Mouse (Mus musculus): ENCODE data around the gene Plac9a. TPM values are rescaled to one million over a fixed set of nuclear protein-coding genes. Genes with fewer than 3 reads are reported as not detected.
"Not testable (repeated sequence)": the region's sequence is repeated elsewhere in the genome, so short reads cannot be mapped to it uniquely, and the experiment has no call there.

The Plac9a gene
- polyA plus RNA-seq, 1 experiment from 2014 or later = not detected

- ATAC-seq = no peak
- 92% methylated on average over 16 of the region's 16 CpGs for WGBS
Measured at GRCm38 (mm10) chr14:25853717-25854452, 49.0 kb downstream of the Plac9a start.

GRCm38 (mm10) chr14:25853295-25853694 is 49.6 kb downstream of the Plac9a start:
- Histone ChIP-seq H3K9ac (ENCODE audit: low read depth, low read length) (no peak overlapping the region), H3K4me3 (ENCODE audit: low read depth, low read length) (no peak overlapping the region), H3K4me2 (ENCODE audit: low read length) (no peak overlapping the region), H3K27ac (ENCODE audit: low read length) (no peak overlapping the region), H3K4me1 (ENCODE audit: control insufficient read depth, insufficient read depth, low read length) (no peaks in the 10 kb centered on the region), H3K36me3 (ENCODE audit: control insufficient read depth, insufficient read depth, low read length) (no peaks in the 10 kb centered on the region), H3K9me3 (replicated peaks; ENCODE audit: control insufficient read depth, low read length, poor library complexity, severe bottlenecking) (no peaks in the 10 kb centered on the region), H3K27me3 (ENCODE audit: control insufficient read depth, insufficient read depth, low read depth, low read length) (no peaks in the 10 kb centered on the region)
- WGBS = 80% methylated on average over 6 of the region's 6 CpGs
- ATAC-seq = no peak

More at GRCm38 (mm10) chr14:25853717-25854452, 49.0 kb downstream of the Plac9a start:
- H3K4me3 ChIP-seq (ENCODE audit: low read depth, low read length) = no peak overlapping the region
- no peak overlapping the region for H3K9ac ChIP-seq (ENCODE audit: low read depth, low read length)
- no peaks in the 10 kb centered on the region for H3K4me1 ChIP-seq (ENCODE audit: control insufficient read depth, insufficient read depth, low read length)
- H3K27ac ChIP-seq (ENCODE audit: low read length) = no peak overlapping the region
- H3K27me3 ChIP-seq (ENCODE audit: control insufficient read depth, insufficient read depth, low read depth, low read length) = no peaks in the 10 kb centered on the region
- H3K36me3 ChIP-seq (ENCODE audit: control insufficient read depth, insufficient read depth, low read length) = no peaks in the 10 kb centered on the region
- no peak overlapping the region for H3K4me2 ChIP-seq (ENCODE audit: low read length)
- no peaks in the 10 kb centered on the region for H3K9me3 ChIP-seq (replicated peaks; ENCODE audit: control insufficient read depth, low read length, poor library complexity, severe bottlenecking)

GRCm38 (mm10) chr14:25852121-25852561 is 50.8 kb downstream of the Plac9a start:
- Histone ChIP-seq H3K4me3 (ENCODE audit: low read depth, low read length) (no peak overlapping the region), H3K36me3 (ENCODE audit: control insufficient read depth, insufficient read depth, low read length) (no peaks in the 10 kb centered on the region), H3K4me1 (ENCODE audit: control insufficient read depth, insufficient read depth, low read length) (no peaks in the 10 kb centered on the region), H3K9me3 (replicated peaks; ENCODE audit: control insufficient read depth, low read length, poor library complexity, severe bottlenecking) (no peaks in the 10 kb centered on the region), H3K4me2 (ENCODE audit: low read length) (no peak overlapping the region), H3K27me3 (ENCODE audit: control insufficient read depth, insufficient read depth, low read depth, low read length) (no peaks in the 10 kb centered on the region), H3K9ac (ENCODE audit: low read depth, low read length) (no peak overlapping the region), H3K27ac (ENCODE audit: low read length) (no peak overlapping the region)
- 89% methylated on average over 11 of the region's 11 CpGs for WGBS
- ATAC-seq = no peak

- Histone ChIP-seq H3K4me2 (ENCODE audit: low read length) (no peak overlapping the region), H3K27ac (ENCODE audit: low read length) (no peak overlapping the region), H3K9me3 (replicated peaks; ENCODE audit: control insufficient read depth, low read length, poor library complexity, severe bottlenecking) (no peaks in the 10 kb centered on the region), H3K4me3 (ENCODE audit: low read depth, low read length) (no peak overlapping the region), H3K27me3 (ENCODE audit: control insufficient read depth, insufficient read depth, low read depth, low read length) (no peaks in the 10 kb centered on the region), H3K9ac (ENCODE audit: low read depth, low read length) (no peak overlapping the region), H3K4me1 (ENCODE audit: control insufficient read depth, insufficient read depth, low read length) (no peaks in the 10 kb centered on the region), H3K36me3 (ENCODE audit: control insufficient read depth, insufficient read depth, low read length) (no peaks in the 10 kb centered on the region)
- ATAC-seq = no peak
- WGBS = 86% methylated on average over 6 of the region's 6 CpGs
Measured at GRCm38 (mm10) chr14:25851189-25851588, 51.7 kb downstream of the Plac9a start.

GRCm38 (mm10) chr14:25850433-25850832 is 52.5 kb downstream of the Plac9a start:
- 93% methylated on average over 2 of the region's 2 CpGs for WGBS
- no peak overlapping the region for H3K4me2 ChIP-seq (ENCODE audit: low read length)
- no peak overlapping the region for H3K9ac ChIP-seq (ENCODE audit: low read depth, low read length)
- H3K27me3 ChIP-seq (ENCODE audit: control insufficient read depth, insufficient read depth, low read depth, low read length) = no peaks in the 10 kb centered on the region
- ATAC-seq = no peak
- H3K9me3 ChIP-seq (replicated peaks; ENCODE audit: control insufficient read depth, low read length, poor library complexity, severe bottlenecking) = no peaks in the 10 kb centered on the region
- H3K36me3 ChIP-seq (ENCODE audit: control insufficient read depth, insufficient read depth, low read length) = no peaks in the 10 kb centered on the region
- no peak overlapping the region for H3K27ac ChIP-seq (ENCODE audit: low read length)
- H3K4me3 ChIP-seq (ENCODE audit: low read depth, low read length) = no peak overlapping the region
- no peaks in the 10 kb centered on the region for H3K4me1 ChIP-seq (ENCODE audit: control insufficient read depth, insufficient read depth, low read length)

GRCm38 (mm10) chr14:25848708-25849107 is 54.2 kb downstream of the Plac9a start:
- H3K4me1 ChIP-seq (ENCODE audit: control insufficient read depth, insufficient read depth, low read length); H3K4me3 ChIP-seq (ENCODE audit: low read depth, low read length); H3K27me3 ChIP-seq (ENCODE audit: control insufficient read depth, insufficient read depth, low read depth, low read length); H3K9me3 ChIP-seq (replicated peaks; ENCODE audit: control insufficient read depth, low read length, poor library complexity, severe bottlenecking); H3K36me3 ChIP-seq (ENCODE audit: control insufficient read depth, insufficient read depth, low read length); H3K4me2 ChIP-seq (ENCODE audit: low read length); ATAC-seq; H3K9ac ChIP-seq (ENCODE audit: low read depth, low read length); H3K27ac ChIP-seq (ENCODE audit: low read length): not testable (repeated sequence)
- WGBS = 97% methylated on average over 3 of the region's 4 CpGs

- Histone ChIP-seq H3K4me2 (ENCODE audit: low read length) (no peak overlapping the region), H3K9ac (ENCODE audit: low read depth, low read length) (no peak overlapping the region), H3K27ac (ENCODE audit: low read length) (no peak overlapping the region), H3K4me3 (ENCODE audit: low read depth, low read length) (no peak overlapping the region), H3K27me3 (ENCODE audit: control insufficient read depth, insufficient read depth, low read depth, low read length) (peaks cover 3% of the 10 kb centered on the region), H3K4me1 (ENCODE audit: control insufficient read depth, insufficient read depth, low read length) (no peaks in the 10 kb centered on the region), H3K36me3 (ENCODE audit: control insufficient read depth, insufficient read depth, low read length) (no peaks in the 10 kb centered on the region), H3K9me3 (replicated peaks; ENCODE audit: control insufficient read depth, low read length, poor library complexity, severe bottlenecking) (no peaks in the 10 kb centered on the region)
- no peak for ATAC-seq
- 71% methylated on average over 6 of the region's 6 CpGs for WGBS
Measured at GRCm38 (mm10) chr14:25848237-25848636, 54.7 kb downstream of the Plac9a start.

- Histone ChIP-seq H3K9me3 (replicated peaks; ENCODE audit: control insufficient read depth, low read length, poor library complexity, severe bottlenecking) (no peaks in the 10 kb centered on the region), H3K36me3 (ENCODE audit: control insufficient read depth, insufficient read depth, low read length) (no peaks in the 10 kb centered on the region), H3K4me2 (ENCODE audit: low read length) (no peak overlapping the region), H3K9ac (ENCODE audit: low read depth, low read length) (no peak overlapping the region), H3K4me3 (ENCODE audit: low read depth, low read length) (no peak overlapping the region), H3K27ac (ENCODE audit: low read length) (no peak overlapping the region), H3K27me3 (ENCODE audit: control insufficient read depth, insufficient read depth, low read depth, low read length) (peaks cover 5% of the 10 kb centered on the region), H3K4me1 (ENCODE audit: control insufficient read depth, insufficient read depth, low read length) (no peaks in the 10 kb centered on the region)
- 53% methylated on average over 9 of the region's 9 CpGs for whole genome bisulfite sequencing
- ATAC-seq = no peak
Measured at GRCm38 (mm10) chr14:25847660-25848059, 55.2 kb downstream of the Plac9a start.

GRCm38 (mm10) chr14:25846516-25846915 is 56.4 kb downstream of the Plac9a start:
- no peak overlapping the region for H3K9ac ChIP-seq (ENCODE audit: low read depth, low read length)
- H3K36me3 ChIP-seq (ENCODE audit: control insufficient read depth, insufficient read depth, low read length) = no peaks in the 10 kb centered on the region
- H3K9me3 ChIP-seq (replicated peaks; ENCODE audit: control insufficient read depth, low read length, poor library complexity, severe bottlenecking) = no peaks in the 10 kb centered on the region
- H3K4me1 ChIP-seq (ENCODE audit: control insufficient read depth, insufficient read depth, low read length) = peaks cover 9% of the 10 kb centered on the region; the same call in 1 of the 2 replicates
- no peak overlapping the region for H3K27ac ChIP-seq (ENCODE audit: low read length)
- ATAC-seq = no peak
- H3K27me3 ChIP-seq (ENCODE audit: control insufficient read depth, insufficient read depth, low read depth, low read length) = peaks cover 14% of the 10 kb centered on the region
- no peak overlapping the region for H3K4me2 ChIP-seq (ENCODE audit: low read length)
- WGBS = 90% methylated on average over 8 of the region's 8 CpGs
- H3K4me3 ChIP-seq (ENCODE audit: low read depth, low read length) = no peak overlapping the region
